Mouse (Mus musculus): ENCODE data around the gene Hectd1.

DNA sequence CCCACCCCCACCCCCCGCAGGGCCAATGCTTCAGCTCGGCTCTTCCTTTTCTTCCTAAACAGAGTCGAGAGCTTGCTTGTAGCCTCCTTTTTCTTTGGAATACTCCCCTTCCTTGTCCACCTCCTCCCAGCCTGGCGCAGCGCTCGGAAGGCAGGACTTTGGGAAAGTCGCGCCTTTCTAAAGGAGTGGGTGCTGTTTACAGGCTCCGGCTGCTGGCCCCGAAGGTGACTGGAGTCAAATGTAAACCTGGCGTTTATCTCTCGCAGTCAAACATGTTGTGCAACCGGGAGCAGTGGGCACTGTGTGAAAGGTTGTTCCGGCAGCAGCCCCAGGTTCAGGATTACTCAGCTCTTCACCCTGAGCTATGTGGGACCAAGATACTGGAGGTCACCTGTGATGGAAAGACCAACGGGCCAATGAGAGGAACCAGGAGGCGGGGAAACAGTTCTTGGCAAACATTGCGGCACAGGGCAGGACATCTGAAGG, 15.5 kb upstream of the Hectd1 start:
- TF ChIP-seq POLR2A (IDR thresholded peaks at IDR 0.05; ENCODE audit: low read depth, low read length) (no peak), CTCF (IDR thresholded peaks at IDR 0.05; ENCODE audit: extremely low read depth, insufficient read depth, insufficient read length, insufficient replicate concordance) (no peak)

Data from spleen, adult 2 months (tissue).